Mouse (Mus musculus): ENCODE data around the gene Tipin. TPM values are rescaled to one million over a fixed set of nuclear protein-coding genes. Genes with fewer than 3 reads are reported as not detected.
A peak's percentile ranks its signal among the peaks of the same experiment; 100 is the strongest.
"Not testable (repeated sequence)": the region's sequence is repeated elsewhere in the genome, so short reads cannot be mapped to it uniquely, and the experiment has no call there.

Gene Tipin
- polyA plus RNA-seq, 1 experiment from 2014 or later, result 306 TPM

GRCm38 (mm10) chr9:64259906-64260305 is 21.5 kb upstream of the Tipin start:
- Histone ChIP-seq H3K9me3 (replicated peaks; ENCODE audit: control insufficient read depth, low read length) (no peaks in the 10 kb centered on the region), H3K27me3 (ENCODE audit: control insufficient read depth, insufficient read depth, low read length) (no peaks in the 10 kb centered on the region), H3K27ac (replicated peaks; ENCODE audit: low read depth, low read length) (no peak overlapping the region), H3K36me3 (replicated peaks; ENCODE audit: control insufficient read depth, insufficient read depth, low read depth, low read length) (no peaks in the 10 kb centered on the region), H3K4me3 (ENCODE audit: low read depth, low read length) (no peak overlapping the region), H3K4me1 (ENCODE audit: control insufficient read depth, insufficient read depth, low read length) (no peaks in the 10 kb centered on the region), H3K9ac (replicated peaks; ENCODE audit: low read length) (no peak overlapping the region), H3K4me2 (ENCODE audit: low read depth, low read length) (no peak overlapping the region)
- no peak for ATAC-seq (replicated peaks; ENCODE audit: insufficient number of reproducible peaks, low FRiP score, low TSS enrichment, low read depth)
- WGBS, result 88% methylated on average over 5 of the region's 5 CpGs
- DNase-seq (ENCODE audit: low spot score), result no peak

- ATAC-seq (replicated peaks; ENCODE audit: insufficient number of reproducible peaks, low FRiP score, low TSS enrichment, low read depth) (no peak), DNase-seq (ENCODE audit: low spot score) (no peak)
- no peaks in the 10 kb centered on the region for H3K27me3 ChIP-seq (ENCODE audit: control insufficient read depth, insufficient read depth, low read length)
- H3K27ac ChIP-seq (replicated peaks; ENCODE audit: low read depth, low read length), result no peak overlapping the region
- H3K4me1 ChIP-seq (ENCODE audit: control insufficient read depth, insufficient read depth, low read length), result no peaks in the 10 kb centered on the region
- H3K4me2 ChIP-seq (ENCODE audit: low read depth, low read length), result no peak overlapping the region
- H3K9me3 ChIP-seq (replicated peaks; ENCODE audit: control insufficient read depth, low read length), result no peaks in the 10 kb centered on the region
- no peak overlapping the region for H3K9ac ChIP-seq (replicated peaks; ENCODE audit: low read length)
- WGBS, result 92% methylated on average over 4 of the region's 4 CpGs
- no peaks in the 10 kb centered on the region for H3K36me3 ChIP-seq (replicated peaks; ENCODE audit: control insufficient read depth, insufficient read depth, low read depth, low read length)
- H3K4me3 ChIP-seq (ENCODE audit: low read depth, low read length), result no peak overlapping the region
Measured at GRCm38 (mm10) chr9:64261023-64261422, 20.4 kb upstream of the Tipin start.

GRCm38 (mm10) chr9:64264813-64265212 is 16.6 kb upstream of the Tipin start:
- DNase-seq (ENCODE audit: low spot score), result no peak
- no peak overlapping the region for H3K4me3 ChIP-seq (ENCODE audit: low read depth, low read length)
- H3K27ac ChIP-seq (replicated peaks; ENCODE audit: low read depth, low read length), result no peak overlapping the region
- H3K4me1 ChIP-seq (ENCODE audit: control insufficient read depth, insufficient read depth, low read length), result no peaks in the 10 kb centered on the region
- 52% methylated on average over 1 of the region's 1 CpGs for WGBS
- H3K9ac ChIP-seq (replicated peaks; ENCODE audit: low read length), result no peak overlapping the region
- H3K27me3 ChIP-seq (ENCODE audit: control insufficient read depth, insufficient read depth, low read length), result no peaks in the 10 kb centered on the region
- no peaks in the 10 kb centered on the region for H3K9me3 ChIP-seq (replicated peaks; ENCODE audit: control insufficient read depth, low read length)
- ATAC-seq (replicated peaks; ENCODE audit: insufficient number of reproducible peaks, low FRiP score, low TSS enrichment, low read depth), result no peak
- no peaks in the 10 kb centered on the region for H3K36me3 ChIP-seq (replicated peaks; ENCODE audit: control insufficient read depth, insufficient read depth, low read depth, low read length)
- H3K4me2 ChIP-seq (ENCODE audit: low read depth, low read length), result no peak overlapping the region

DNA sequence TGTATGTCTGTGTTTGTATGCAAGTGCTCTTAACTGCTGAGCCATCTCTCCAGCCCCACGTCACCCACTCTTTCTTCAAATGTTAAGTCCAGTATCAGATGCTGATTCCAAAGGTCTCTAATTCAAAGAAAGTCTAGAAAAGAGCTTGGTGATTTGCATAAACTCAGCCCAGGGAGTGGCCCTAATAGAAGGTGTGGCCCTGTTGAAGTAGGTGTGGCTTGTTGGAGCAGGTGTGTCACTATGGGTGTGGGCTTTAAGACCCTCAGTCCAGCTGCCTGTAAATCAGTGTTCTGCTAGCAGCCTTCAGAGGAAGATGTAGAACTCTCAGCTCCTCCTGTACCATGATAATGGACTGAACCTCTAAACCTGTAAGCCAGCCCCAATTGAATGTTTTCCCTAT is 14.2 kb upstream of the Tipin start:
- Histone ChIP-seq H3K27ac (replicated peaks; ENCODE audit: low read depth, low read length) (no peak overlapping the region), H3K4me1 (ENCODE audit: control insufficient read depth, insufficient read depth, low read length) (no peaks in the 10 kb centered on the region), H3K4me3 (ENCODE audit: low read depth, low read length) (no peak overlapping the region), H3K4me2 (ENCODE audit: low read depth, low read length) (no peak overlapping the region), H3K27me3 (ENCODE audit: control insufficient read depth, insufficient read depth, low read length) (no peaks in the 10 kb centered on the region), H3K9ac (replicated peaks; ENCODE audit: low read length) (no peak overlapping the region), H3K36me3 (replicated peaks; ENCODE audit: control insufficient read depth, insufficient read depth, low read depth, low read length) (no peaks in the 10 kb centered on the region), H3K9me3 (replicated peaks; ENCODE audit: control insufficient read depth, low read length) (no peaks in the 10 kb centered on the region)
- no peak for DNase-seq (ENCODE audit: low spot score)
- WGBS, result 90% methylated on average over 1 of the region's 1 CpGs
- ATAC-seq (replicated peaks; ENCODE audit: insufficient number of reproducible peaks, low FRiP score, low TSS enrichment, low read depth), result no peak

GRCm38 (mm10) chr9:64268196-64268595 is 13.2 kb upstream of the Tipin start:
- H3K4me3 ChIP-seq (ENCODE audit: low read depth, low read length), result no peak overlapping the region
- no peak for ATAC-seq (replicated peaks; ENCODE audit: insufficient number of reproducible peaks, low FRiP score, low TSS enrichment, low read depth)
- no peaks in the 10 kb centered on the region for H3K36me3 ChIP-seq (replicated peaks; ENCODE audit: control insufficient read depth, insufficient read depth, low read depth, low read length)
- H3K9ac ChIP-seq (replicated peaks; ENCODE audit: low read length), result no peak overlapping the region
- WGBS, result 90% methylated on average over 10 of the region's 10 CpGs
- no peak for DNase-seq (ENCODE audit: low spot score)
- no peak overlapping the region for H3K27ac ChIP-seq (replicated peaks; ENCODE audit: low read depth, low read length)
- no peaks in the 10 kb centered on the region for H3K27me3 ChIP-seq (ENCODE audit: control insufficient read depth, insufficient read depth, low read length)
- H3K4me2 ChIP-seq (ENCODE audit: low read depth, low read length), result no peak overlapping the region
- no peaks in the 10 kb centered on the region for H3K9me3 ChIP-seq (replicated peaks; ENCODE audit: control insufficient read depth, low read length)
- no peaks in the 10 kb centered on the region for H3K4me1 ChIP-seq (ENCODE audit: control insufficient read depth, insufficient read depth, low read length)

GRCm38 (mm10) chr9:64268836-64269235 is 12.5 kb upstream of the Tipin start:
- H3K27ac ChIP-seq (replicated peaks; ENCODE audit: low read depth, low read length); ATAC-seq (replicated peaks; ENCODE audit: insufficient number of reproducible peaks, low FRiP score, low TSS enrichment, low read depth): not testable (repeated sequence)
- WGBS, result 90% methylated on average over 8 of the region's 8 CpGs

GRCm38 (mm10) chr9:64271249-64271648 is 10.1 kb upstream of the Tipin start:
- Histone ChIP-seq H3K4me1 (ENCODE audit: control insufficient read depth, insufficient read depth, low read length) (no peaks in the 10 kb centered on the region), H3K27ac (replicated peaks; ENCODE audit: low read depth, low read length) (no peak overlapping the region), H3K27me3 (ENCODE audit: control insufficient read depth, insufficient read depth, low read length) (no peaks in the 10 kb centered on the region), H3K36me3 (replicated peaks; ENCODE audit: control insufficient read depth, insufficient read depth, low read depth, low read length) (no peaks in the 10 kb centered on the region), H3K4me2 (ENCODE audit: low read depth, low read length) (no peak overlapping the region), H3K4me3 (ENCODE audit: low read depth, low read length) (no peak overlapping the region), H3K9ac (replicated peaks; ENCODE audit: low read length) (no peak overlapping the region), H3K9me3 (replicated peaks; ENCODE audit: control insufficient read depth, low read length) (no peaks in the 10 kb centered on the region)
- DNase-seq (ENCODE audit: low spot score) (no peak), ATAC-seq (replicated peaks; ENCODE audit: insufficient number of reproducible peaks, low FRiP score, low TSS enrichment, low read depth) (no peak)
- WGBS, result 57% methylated on average over 3 of the region's 3 CpGs

More at GRCm38 (mm10) chr9:64268836-64269235, 12.5 kb upstream of the Tipin start:
- DNase-seq (ENCODE audit: low spot score); H3K27me3 ChIP-seq (ENCODE audit: control insufficient read depth, insufficient read depth, low read length); H3K4me2 ChIP-seq (ENCODE audit: low read depth, low read length); H3K36me3 ChIP-seq (replicated peaks; ENCODE audit: control insufficient read depth, insufficient read depth, low read depth, low read length); H3K4me1 ChIP-seq (ENCODE audit: control insufficient read depth, insufficient read depth, low read length); H3K4me3 ChIP-seq (ENCODE audit: low read depth, low read length); H3K9me3 ChIP-seq (replicated peaks; ENCODE audit: control insufficient read depth, low read length); H3K9ac ChIP-seq (replicated peaks; ENCODE audit: low read length): not testable (repeated sequence)

- no peaks in the 10 kb centered on the region for H3K36me3 ChIP-seq (replicated peaks; ENCODE audit: control insufficient read depth, insufficient read depth, low read depth, low read length)
- H3K4me2 ChIP-seq (ENCODE audit: low read depth, low read length), result no peak overlapping the region
- H3K4me3 ChIP-seq (ENCODE audit: low read depth, low read length), result no peak overlapping the region
- peak; percentile 60 for DNase-seq (ENCODE audit: low spot score)
- H3K4me1 ChIP-seq (ENCODE audit: control insufficient read depth, insufficient read depth, low read length), result no peaks in the 10 kb centered on the region
- no peaks in the 10 kb centered on the region for H3K27me3 ChIP-seq (ENCODE audit: control insufficient read depth, insufficient read depth, low read length)
- H3K9ac ChIP-seq (replicated peaks; ENCODE audit: low read length), result no peak overlapping the region
- WGBS, result 39% methylated on average over 7 of the region's 7 CpGs
- no peak for ATAC-seq (replicated peaks; ENCODE audit: insufficient number of reproducible peaks, low FRiP score, low TSS enrichment, low read depth)
- no peaks in the 10 kb centered on the region for H3K9me3 ChIP-seq (replicated peaks; ENCODE audit: control insufficient read depth, low read length)
- H3K27ac ChIP-seq (replicated peaks; ENCODE audit: low read depth, low read length), result no peak overlapping the region
Measured at GRCm38 (mm10) chr9:64272611-64273010, 8.8 kb upstream of the Tipin start.

Measured in embryonic facial prominence, embryonic 11.5 days (tissue).